Mouse (Mus musculus) stomach, embryonic 16.5 days (tissue): ENCODE data around the gene Ctbs. TPM values are rescaled to one million over a fixed set of nuclear protein-coding genes. Genes with fewer than 3 reads are reported as not detected.

Experiments
- ATAC-seq: fragments of 200-750 bp; cut with Nextera tagmentation; 2 replicates; pipeline ENCODE4 v1.8.0; 2017; ENCODE audit warnings: moderate number of reproducible peaks, moderate TSS enrichment; ENCODE audit not compliant: insufficient read depth, low FRiP score
- H3K27ac ChIP-seq: fragments of 300-500 bp; sonication (generic); 2 replicates; pipeline ENCODE4 v1.5.1; 2014; ENCODE audit warnings: low read length
- H3K27me3 ChIP-seq: fragments of 300-500 bp; sonication (generic); 2 replicates; pipeline ENCODE4 v1.6.1; 2014; ENCODE audit warnings: low read length, control low read depth, mixed read lengths; ENCODE audit not compliant: control insufficient read depth, insufficient read depth
- H3K36me3 ChIP-seq: fragments of 300-500 bp; sonication (generic); 2 replicates; pipeline ENCODE4 v1.6.1; 2014; ENCODE audit warnings: low read length; ENCODE audit not compliant: control insufficient read depth, insufficient read depth
- H3K4me1 ChIP-seq: fragments of 300-500 bp; sonication (generic); 2 replicates; pipeline ENCODE4 v1.6.1; 2014; ENCODE audit warnings: low read length, control low read depth, mixed read lengths; ENCODE audit not compliant: control insufficient read depth, insufficient read depth
- H3K4me2 ChIP-seq: fragments of 300-500 bp; sonication (generic); 2 replicates; pipeline ENCODE4 v1.6.1; 2014; ENCODE audit warnings: low read depth, low read length, mixed read lengths
- H3K4me3 ChIP-seq: fragments of 300-500 bp; sonication (generic); replicated peaks from 2 replicates; pipeline ENCODE4 v1.5.1; 2014; ENCODE audit warnings: mild to moderate bottlenecking, low read length
- H3K9ac ChIP-seq: fragments of 300-500 bp; sonication (generic); 2 replicates; pipeline ENCODE4 v1.6.1; 2014; ENCODE audit warnings: low read length
- H3K9me3 ChIP-seq: fragments of 300-500 bp; sonication (generic); replicated peaks from 2 replicates; pipeline ENCODE4 v1.6.1; 2016; ENCODE audit warnings: low read length, control low read depth; ENCODE audit not compliant: control insufficient read depth
- WGBS: fragments of 180-500 bp; shearing (Covaris S2); extraction: QIAGEN DNeasy Blood & Tissue Kit; methylation state at CpG from one replicate; pipeline ENCODE4 v1.1.7; 2014; 5-methylcytosine and 5-hydroxymethylcytosine counted together
- polyA plus RNA-seq: library from polyadenylated mRNA; unstranded; fragments of >200 nt; fragmentation: Nextera tagmentation; extraction: Ambion mirVana; gene quantifications from 2 replicates; pipeline ENCODE4 v1.2.1, GENCODE M21; 2015

The Ctbs gene
- polyA plus RNA-seq, 1 experiment from 2014 or later, result 12.7 TPM

DNA sequence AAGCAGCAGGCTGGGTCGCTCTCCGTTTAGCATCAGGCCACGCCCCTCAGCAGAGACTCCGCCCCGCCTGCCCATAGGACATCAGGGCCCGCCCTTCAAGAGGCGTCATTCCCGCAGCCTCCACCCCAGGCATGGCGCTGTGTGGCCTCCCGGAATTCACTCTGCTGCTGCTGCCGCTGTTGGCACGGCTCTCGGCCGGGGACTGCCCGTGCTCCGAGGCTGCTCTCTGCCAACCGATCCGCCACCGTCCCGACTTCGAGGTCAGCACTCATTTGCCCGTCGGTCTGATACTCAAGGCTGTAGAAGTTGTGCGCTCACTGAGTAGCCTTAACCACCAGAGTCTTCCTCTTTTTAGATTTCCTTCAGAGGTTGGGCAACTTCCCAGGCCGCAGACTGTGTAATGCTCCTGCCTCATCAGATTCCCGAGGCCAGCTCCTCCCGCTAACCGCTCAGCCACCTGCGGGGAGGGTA, 811 bp downstream of the Ctbs start:
- WGBS, result 0% methylated on average over 29 of the region's 29 CpGs

DNA sequence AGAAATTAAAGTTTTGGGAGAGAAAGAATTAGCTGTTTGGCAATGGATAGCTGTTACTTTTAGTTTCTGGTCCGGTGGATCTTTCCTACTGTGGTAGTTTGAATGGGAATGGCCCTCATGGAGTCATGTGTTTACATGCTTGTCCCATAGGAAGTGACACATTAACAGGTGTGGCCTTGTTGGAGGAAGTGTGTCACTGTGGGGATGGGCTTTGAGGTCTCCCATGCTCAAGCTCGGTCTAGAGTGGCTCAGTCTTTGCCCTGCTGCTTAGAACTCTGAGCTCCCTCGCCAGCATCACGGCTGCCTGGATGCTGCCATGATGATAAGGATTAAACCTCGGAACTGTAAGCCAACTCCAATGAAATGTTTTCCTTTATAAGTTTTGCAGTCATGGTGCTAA, 1.8 kb downstream of the Ctbs start:
- H3K4me1 ChIP-seq, result peaks cover 2% of the 10 kb centered on the region; the same call in 1 of the 2 replicates
- no peak for ATAC-seq
- no peaks in the 10 kb centered on the region for H3K27me3 ChIP-seq
- WGBS, result 84% methylated on average over 5 of the region's 5 CpGs
- H3K36me3 ChIP-seq, result no peaks in the 10 kb centered on the region
- H3K27ac ChIP-seq, result no peak overlapping the region
- H3K4me3 ChIP-seq, result no peak overlapping the region
- no peaks in the 10 kb centered on the region for H3K9me3 ChIP-seq
- H3K9ac ChIP-seq, result no peak overlapping the region
- H3K4me2 ChIP-seq, result peak overlapping the region; percentile 58; the same call in 1 of the 2 replicates

More for the DNA sequence above, 811 bp downstream of the Ctbs start:
- peak overlapping the region; percentile 58 for H3K4me2 ChIP-seq
- no peaks in the 10 kb centered on the region for H3K27me3 ChIP-seq
- peak overlapping the region; percentile 67 for H3K4me3 ChIP-seq
- no peaks in the 10 kb centered on the region for H3K9me3 ChIP-seq
- H3K9ac ChIP-seq, result peak overlapping the region; percentile 88
- H3K27ac ChIP-seq, result peak overlapping the region; percentile 90
- no peaks in the 10 kb centered on the region for H3K36me3 ChIP-seq
- ATAC-seq, result peak; percentile 99
- H3K4me1 ChIP-seq, result peaks cover 2% of the 10 kb centered on the region; the same call in 1 of the 2 replicates

DNA sequence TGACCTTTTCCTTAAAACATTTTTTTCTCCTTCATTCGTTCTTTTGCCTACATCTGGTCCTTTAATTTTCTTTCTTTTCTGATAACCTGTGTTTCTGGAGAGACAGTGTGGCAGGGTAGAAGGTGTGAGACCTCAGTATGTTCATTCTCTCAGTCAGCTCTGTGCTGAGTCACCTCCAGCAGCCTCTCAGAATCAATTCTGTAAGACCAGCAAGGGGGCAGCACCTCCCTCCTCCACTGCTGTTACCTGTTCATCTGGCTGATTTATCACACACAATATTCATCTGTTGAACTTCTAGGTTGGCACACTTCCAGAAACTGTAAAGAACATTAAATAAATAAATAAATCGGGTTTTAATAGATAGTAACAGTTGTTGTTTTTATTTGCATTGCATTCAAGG, 13.3 kb downstream of the Ctbs start:
- no peaks in the 10 kb centered on the region for H3K36me3 ChIP-seq
- no peak overlapping the region for H3K9ac ChIP-seq
- 43% methylated on average over 2 of the region's 2 CpGs for WGBS
- H3K27ac ChIP-seq, result no peak overlapping the region
- no peak overlapping the region for H3K4me3 ChIP-seq
- H3K4me1 ChIP-seq, result no peaks in the 10 kb centered on the region
- H3K27me3 ChIP-seq, result no peaks in the 10 kb centered on the region
- no peaks in the 10 kb centered on the region for H3K9me3 ChIP-seq
- no peak overlapping the region for H3K4me2 ChIP-seq
- no peak for ATAC-seq

DNA sequence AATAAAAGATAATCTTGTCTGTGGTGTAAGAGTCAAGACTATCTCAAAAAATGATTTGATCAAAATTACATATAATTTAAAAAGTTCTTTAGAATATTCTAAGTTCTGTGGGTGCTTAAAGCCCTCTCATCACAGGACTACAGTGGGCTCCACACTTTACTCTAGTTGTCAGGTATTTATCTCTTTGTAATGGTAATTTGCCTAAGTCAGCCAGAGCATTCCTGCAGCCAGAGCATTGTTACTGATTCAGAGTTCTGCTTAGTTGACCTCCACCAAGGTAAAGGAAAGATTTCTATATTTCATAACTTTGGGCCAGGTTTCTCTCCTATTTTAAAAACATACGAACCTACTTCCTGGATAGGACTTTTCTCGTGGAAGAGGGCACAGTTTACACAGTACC, 19.6 kb downstream of the Ctbs start:
- no peak overlapping the region for H3K27ac ChIP-seq
- no peak overlapping the region for H3K4me3 ChIP-seq
- ATAC-seq, result no peak
- H3K9me3 ChIP-seq, result no peaks in the 10 kb centered on the region
- H3K9ac ChIP-seq, result no peak overlapping the region
- no peak overlapping the region for H3K4me2 ChIP-seq
- WGBS, result 68% methylated on average over 2 of the region's 2 CpGs
- H3K27me3 ChIP-seq, result no peaks in the 10 kb centered on the region
- no peaks in the 10 kb centered on the region for H3K36me3 ChIP-seq
- no peaks in the 10 kb centered on the region for H3K4me1 ChIP-seq

DNA sequence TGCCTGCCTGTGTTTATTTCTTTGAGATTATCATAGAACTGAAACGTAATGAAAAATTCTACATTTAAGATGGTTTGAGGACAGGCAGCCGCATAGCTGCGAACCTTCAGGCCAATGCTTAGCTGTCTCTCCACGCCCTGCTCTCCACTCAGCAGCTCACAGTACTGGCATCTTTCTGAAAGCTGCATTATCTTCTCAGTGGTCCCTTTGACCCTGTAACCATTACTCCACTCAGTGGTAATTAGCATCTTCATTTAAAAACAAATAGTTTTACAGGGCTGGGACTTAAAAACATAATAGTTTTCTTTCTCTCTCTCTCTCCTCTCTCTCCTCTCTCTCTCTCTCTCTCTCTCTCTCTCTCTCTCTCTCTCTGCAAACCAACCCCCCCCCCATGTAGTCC, 23.1 kb downstream of the Ctbs start:
- H3K27me3 ChIP-seq, result no peaks in the 10 kb centered on the region
- ATAC-seq, result no peak
- H3K4me3 ChIP-seq, result no peak overlapping the region
- H3K27ac ChIP-seq, result no peak overlapping the region
- H3K36me3 ChIP-seq, result no peaks in the 10 kb centered on the region
- H3K4me1 ChIP-seq, result no peaks in the 10 kb centered on the region
- 59% methylated on average over 4 of the region's 4 CpGs for WGBS
- H3K4me2 ChIP-seq, result no peak overlapping the region
- H3K9ac ChIP-seq, result no peak overlapping the region
- no peaks in the 10 kb centered on the region for H3K9me3 ChIP-seq

DNA sequence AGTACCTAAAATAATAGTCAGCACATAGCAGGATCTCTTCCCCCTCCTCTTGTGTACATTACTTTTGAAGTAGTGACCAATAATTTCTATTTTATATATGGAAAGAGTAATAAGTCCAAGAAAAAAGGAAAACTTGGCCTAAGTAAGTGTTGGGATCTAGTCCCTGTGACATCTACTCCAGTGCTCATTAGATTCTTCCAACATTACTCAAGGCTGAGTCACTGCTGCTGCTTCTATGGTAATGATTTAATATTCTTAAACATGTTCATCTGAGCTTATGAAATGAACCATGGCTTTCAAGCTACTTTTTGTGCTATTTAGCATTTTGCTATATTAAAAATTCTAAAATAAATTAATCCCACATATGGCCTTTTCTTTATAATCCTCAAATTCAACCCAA, 24.1 kb downstream of the Ctbs start:
- no peak overlapping the region for H3K27ac ChIP-seq
- no peak overlapping the region for H3K9ac ChIP-seq
- H3K4me3 ChIP-seq, result no peak overlapping the region
- no peaks in the 10 kb centered on the region for H3K36me3 ChIP-seq
- H3K27me3 ChIP-seq, result no peaks in the 10 kb centered on the region
- no peak overlapping the region for H3K4me2 ChIP-seq
- no peaks in the 10 kb centered on the region for H3K9me3 ChIP-seq
- ATAC-seq, result no peak
- H3K4me1 ChIP-seq, result no peaks in the 10 kb centered on the region

DNA sequence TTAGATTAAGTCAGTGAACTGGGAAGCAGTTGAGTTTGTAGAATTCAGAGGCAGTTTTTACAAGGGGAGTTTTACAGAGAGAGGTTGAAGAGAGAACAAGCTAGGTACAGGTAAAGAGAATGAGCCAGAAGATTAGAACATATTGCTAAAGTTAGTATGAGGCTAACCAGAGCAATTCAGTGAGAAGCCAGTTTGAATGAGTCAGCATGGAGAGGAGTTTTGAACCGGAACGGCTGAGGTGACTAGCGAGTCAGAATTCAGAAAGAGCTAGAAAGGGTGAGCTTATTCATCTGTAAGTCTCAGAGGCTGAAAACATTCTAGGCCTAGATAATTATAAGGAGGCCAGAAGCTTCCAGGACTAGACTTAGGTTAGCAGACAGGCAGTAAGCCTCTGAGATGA, 24.8 kb downstream of the Ctbs start:
- Histone ChIP-seq H3K4me2 (no peak overlapping the region), H3K9me3 (no peaks in the 10 kb centered on the region), H3K4me3 (no peak overlapping the region), H3K27me3 (no peaks in the 10 kb centered on the region), H3K9ac (no peak overlapping the region), H3K27ac (no peak overlapping the region), H3K36me3 (no peaks in the 10 kb centered on the region), H3K4me1 (no peaks in the 10 kb centered on the region)
- 91% methylated on average over 3 of the region's 3 CpGs for WGBS
- ATAC-seq, result no peak

DNA sequence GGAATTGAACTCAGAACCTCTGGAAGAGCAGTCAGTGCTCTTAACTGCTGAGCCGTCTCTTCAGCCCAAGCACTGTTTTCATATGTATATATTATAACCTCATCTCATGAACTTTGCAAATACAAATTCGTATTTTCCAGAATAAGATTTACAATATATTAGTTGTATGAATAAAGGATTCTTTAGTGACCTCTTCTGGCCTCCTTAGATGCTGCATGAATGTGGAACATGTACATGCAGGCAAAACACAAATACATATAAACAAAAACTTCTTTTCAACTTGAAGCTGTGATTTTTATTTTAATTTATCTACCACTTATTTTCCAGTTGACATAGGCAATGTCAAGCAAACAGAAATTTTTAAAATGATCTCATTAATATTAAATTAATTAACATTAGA, 32.4 kb downstream of the Ctbs start:
- H3K4me2 ChIP-seq, result no peak overlapping the region
- 60% methylated on average over 2 of the region's 2 CpGs for WGBS
- no peaks in the 10 kb centered on the region for H3K4me1 ChIP-seq

DNA sequence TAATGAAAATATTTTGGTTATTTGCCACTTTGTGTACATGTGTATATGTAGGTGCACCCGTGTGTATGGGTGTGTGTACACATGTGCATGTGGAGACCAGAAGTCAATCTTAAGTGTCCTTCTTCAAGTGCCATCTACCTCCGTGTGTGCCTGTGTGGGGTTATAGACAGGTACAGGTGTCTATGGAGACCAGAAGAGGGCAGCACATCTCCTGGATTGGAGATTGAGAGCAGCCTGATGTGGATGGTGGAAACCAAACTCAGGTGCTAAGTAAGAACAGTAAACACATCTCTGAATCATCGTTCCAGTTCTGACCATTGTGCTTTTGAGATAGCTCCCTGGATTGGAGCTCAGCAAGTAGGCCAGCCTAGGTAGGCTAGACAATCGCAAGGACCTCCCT, 36.9 kb downstream of the Ctbs start:
- Histone ChIP-seq H3K4me2 (no peak overlapping the region), H3K9ac (no peak overlapping the region), H3K27me3 (no peaks in the 10 kb centered on the region), H3K4me3 (no peak overlapping the region), H3K4me1 (no peaks in the 10 kb centered on the region), H3K36me3 (no peaks in the 10 kb centered on the region), H3K9me3 (no peaks in the 10 kb centered on the region), H3K27ac (no peak overlapping the region)
- WGBS, result 86% methylated on average over 4 of the region's 4 CpGs
- ATAC-seq, result no peak

More for the DNA sequence above, 32.4 kb downstream of the Ctbs start:
- Histone ChIP-seq H3K27ac (no peak overlapping the region), H3K27me3 (no peaks in the 10 kb centered on the region), H3K9me3 (no peaks in the 10 kb centered on the region), H3K36me3 (no peaks in the 10 kb centered on the region), H3K9ac (no peak overlapping the region), H3K4me3 (no peak overlapping the region)
- no peak for ATAC-seq

DNA sequence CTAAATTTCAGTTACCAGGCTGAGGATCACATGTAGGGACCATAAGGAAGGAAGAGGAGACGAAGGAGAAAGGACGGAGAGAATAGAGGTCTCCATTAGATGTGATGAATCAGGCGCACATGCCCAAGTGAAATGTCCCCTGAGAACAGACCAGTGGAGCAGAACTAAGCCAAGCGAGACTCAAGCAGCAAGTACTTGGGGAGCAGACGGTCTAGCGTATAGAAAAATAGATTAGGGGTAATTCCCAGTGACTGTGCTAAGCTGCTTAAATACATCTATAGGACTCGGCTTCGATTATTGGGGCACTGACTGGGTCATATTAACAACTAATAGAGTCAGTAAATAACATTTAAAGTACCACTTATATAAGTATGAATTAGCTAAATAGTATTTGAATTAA, 45.3 kb downstream of the Ctbs start:
- Histone ChIP-seq H3K9ac (no peak overlapping the region), H3K27ac (no peak overlapping the region), H3K36me3 (no peaks in the 10 kb centered on the region), H3K4me3 (no peak overlapping the region), H3K9me3 (no peaks in the 10 kb centered on the region), H3K4me1 (peaks cover 6% of the 10 kb centered on the region; the same call in 1 of the 2 replicates), H3K27me3 (no peaks in the 10 kb centered on the region), H3K4me2 (no peak overlapping the region)
- ATAC-seq, result no peak
- 85% methylated on average over 8 of the region's 8 CpGs for WGBS
